ENCODE assay signal across 19 mouse cellular contexts in the genomic region with DNA sequence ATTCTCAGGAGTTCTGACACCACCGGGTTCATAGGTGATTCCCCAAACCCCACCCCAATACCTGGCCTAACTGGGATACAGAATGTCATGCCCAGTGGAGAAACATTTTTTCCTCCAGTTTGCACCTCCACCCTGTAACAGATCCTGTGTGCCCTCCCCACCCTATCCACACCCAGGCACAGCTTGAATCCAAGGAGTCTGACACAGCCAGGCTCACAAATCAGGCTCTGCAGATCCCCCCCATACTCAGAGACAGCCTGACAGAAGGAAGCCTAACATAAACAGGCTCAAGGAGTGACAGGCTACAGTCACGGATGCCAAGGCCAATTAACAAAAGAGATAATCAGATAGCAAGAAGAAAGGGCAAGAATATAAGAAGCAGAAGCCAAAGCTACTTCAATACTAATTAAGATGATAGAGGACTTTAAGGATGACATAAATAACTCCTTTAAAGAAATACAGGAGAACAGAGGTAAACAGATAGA.
"Had no signal": no experiment of that assay in that cellular context is flagged by ENCODE, and none has a peak within 500 bp of the region (broad histone marks: within the 10 kb centered on the region; RNA-seq: fewer than 3 reads in every experiment).

No protein-coding gene starts in this region.

- H3K4me1 ChIP-seq: liver, embryonic 13.5 days had no signal

- H3K27ac ChIP-seq: kidney, postnatal 0 days; layer of hippocampus, adult 2 months; liver, embryonic 13.5 days; midbrain, embryonic 10.5 days; midbrain, embryonic 15.5 days; neural tube, embryonic 12.5 days; neural tube, embryonic 15.5 days; stomach, postnatal 0 days had no signal

- ATAC-seq: midbrain, embryonic 15.5 days had no signal

- DNase-seq: kidney, adult 2 months; kidney, postnatal 25 days; layer of hippocampus, adult 9-11 months; liver, embryonic 13.5 days; lung, adult 2 months; right cerebral cortex, adult 18-20 months; right cerebral cortex, postnatal 14 days; right cerebral cortex, postnatal 4 days; thymus, adult 2 months; thymus, postnatal 14 days; thymus, postnatal 4 days had no signal

- H3K9me3 ChIP-seq: liver, embryonic 13.5 days; megakaryocyte, embryonic 14.5 days; midbrain, embryonic 15.5 days; neural tube, embryonic 12.5 days had no signal

- H3K27me3 ChIP-seq: liver, embryonic 13.5 days; megakaryocyte, embryonic 14.5 days; midbrain, embryonic 15.5 days; neural tube, embryonic 12.5 days; neural tube, embryonic 15.5 days had no signal

- H3K36me3 ChIP-seq: liver, embryonic 13.5 days; midbrain, embryonic 10.5 days; midbrain, embryonic 15.5 days; neural tube, embryonic 12.5 days; neural tube, embryonic 15.5 days had no signal

- H3K4me3 ChIP-seq: layer of hippocampus, adult 2 months; liver, embryonic 13.5 days; megakaryocyte, embryonic 14.5 days; midbrain, embryonic 10.5 days; midbrain, embryonic 15.5 days; neural tube, embryonic 12.5 days; neural tube, embryonic 15.5 days had no signal

- H3K9ac ChIP-seq: liver, embryonic 13.5 days; midbrain, embryonic 15.5 days; neural tube, embryonic 12.5 days; neural tube, embryonic 15.5 days had no signal

- H3K4me2 ChIP-seq: liver, embryonic 13.5 days; midbrain, embryonic 15.5 days; neural tube, embryonic 12.5 days; neural tube, embryonic 15.5 days had no signal
